Mouse (Mus musculus): ENCODE results near the gene Ddx25. TPM values are rescaled to one million over a fixed set of nuclear protein-coding genes. Genes with fewer than 3 reads are reported as not detected.

The Ddx25 gene
- total RNA-seq, 2 experiments from 2014 or later, result not detected

GRCm38 (mm10) chr9:35502361-35503000 is 55.8 kb downstream of the Ddx25 start:
- no peak for ATAC-seq (replicated peaks; ENCODE audit: low FRiP score, low TSS enrichment, poor library complexity, severe bottlenecking)

- no peak for ATAC-seq (replicated peaks; ENCODE audit: low FRiP score, low TSS enrichment, poor library complexity, severe bottlenecking)
Observed at GRCm38 (mm10) chr9:35499946-35500345, 58.4 kb downstream of the Ddx25 start.

- ATAC-seq (replicated peaks; ENCODE audit: low FRiP score, low TSS enrichment, poor library complexity, severe bottlenecking), result no peak
Observed at GRCm38 (mm10) chr9:35495471-35495870, 62.9 kb downstream of the Ddx25 start.

GRCm38 (mm10) chr9:35494937-35495336 is 63.4 kb downstream of the Ddx25 start:
- no peak for ATAC-seq (replicated peaks; ENCODE audit: low FRiP score, low TSS enrichment, poor library complexity, severe bottlenecking)

- ATAC-seq (replicated peaks; ENCODE audit: low FRiP score, low TSS enrichment, poor library complexity, severe bottlenecking), result no peak
Observed at GRCm38 (mm10) chr9:35493733-35494092, 64.6 kb downstream of the Ddx25 start.

GRCm38 (mm10) chr9:35493033-35493732 is 65.1 kb downstream of the Ddx25 start:
- no peak for ATAC-seq (replicated peaks; ENCODE audit: low FRiP score, low TSS enrichment, poor library complexity, severe bottlenecking)

- ATAC-seq (replicated peaks; ENCODE audit: low FRiP score, low TSS enrichment, poor library complexity, severe bottlenecking), result no peak
Observed at GRCm38 (mm10) chr9:35491109-35491866, 67.0 kb downstream of the Ddx25 start.

GRCm38 (mm10) chr9:35488496-35488895 is 69.8 kb downstream of the Ddx25 start:
- no peak for ATAC-seq (replicated peaks; ENCODE audit: low FRiP score, low TSS enrichment, poor library complexity, severe bottlenecking)

Other genes with a start within 250 kb of the Ddx25 start
- 1.8 TPM in 1 of 2 replicates, not detected in the other for gene Cdon, start 137.4 kb downstream of the Ddx25 start, total RNA-seq (2014; fragmentation: Nextera tagmentation)
- gene Cdon, start 137.4 kb downstream of the Ddx25 start, total RNA-seq (2017), result 3.0 and 9.2 TPM in 2 replicates
- gene Gm1113, start 40.3 kb downstream of the Ddx25 start, total RNA-seq (2014; fragmentation: Nextera tagmentation), result not detected in 2 replicates
- gene Gm1113, start 40.3 kb downstream of the Ddx25 start, total RNA-seq (2017), result not detected in 2 replicates
- 23.3 and 27.3 TPM in 2 replicates for gene Pus3, start 67 bp upstream of the Ddx25 start, total RNA-seq (2014; fragmentation: Nextera tagmentation)
- gene Pus3, start 67 bp upstream of the Ddx25 start, total RNA-seq (2017), result 34.8 and 44.3 TPM in 2 replicates
- gene Pate2, start 11.8 kb upstream of the Ddx25 start, total RNA-seq (2014; fragmentation: Nextera tagmentation), result 0.59 and 1.2 TPM in 2 replicates
- gene Pate2, start 11.8 kb upstream of the Ddx25 start, total RNA-seq (2017), result not detected in 2 replicates
- 11.1 and 12.1 TPM in 2 replicates for gene Hyls1, start 11.9 kb upstream of the Ddx25 start, total RNA-seq (2014; fragmentation: Nextera tagmentation)
- 10.1 and 11.0 TPM in 2 replicates for gene Hyls1, start 11.9 kb upstream of the Ddx25 start, total RNA-seq (2017)
- gene Pate4, start 53.4 kb upstream of the Ddx25 start, total RNA-seq (2014; fragmentation: Nextera tagmentation), result not detected in 2 replicates
- not detected in 2 replicates for gene Pate4, start 53.4 kb upstream of the Ddx25 start, total RNA-seq (2017)
- not detected in 2 replicates for gene Pate3, start 89.7 kb upstream of the Ddx25 start, total RNA-seq (2014; fragmentation: Nextera tagmentation)
- not detected in 2 replicates for gene Pate3, start 89.7 kb upstream of the Ddx25 start, total RNA-seq (2017)
- not detected in 2 replicates for gene Pate1, start 128.9 kb upstream of the Ddx25 start, total RNA-seq (2014; fragmentation: Nextera tagmentation)
- not detected in 2 replicates for gene Pate1, start 128.9 kb upstream of the Ddx25 start, total RNA-seq (2017)
- gene Gm17677, start 182.5 kb upstream of the Ddx25 start, total RNA-seq (2014; fragmentation: Nextera tagmentation), result not detected in 2 replicates
- gene Gm17677, start 182.5 kb upstream of the Ddx25 start, total RNA-seq (2017), result not detected in 2 replicates
- gene Gm17727, start 219.6 kb upstream of the Ddx25 start, total RNA-seq (2014; fragmentation: Nextera tagmentation), result not detected in 2 replicates
- not detected in 2 replicates for gene Gm17727, start 219.6 kb upstream of the Ddx25 start, total RNA-seq (2017)
- not detected in 2 replicates for gene Gm27235, start 231.6 kb upstream of the Ddx25 start, total RNA-seq (2014; fragmentation: Nextera tagmentation)
- gene Gm27235, start 231.6 kb upstream of the Ddx25 start, total RNA-seq (2017), result not detected in 2 replicates
- not detected in 2 replicates for gene D730048I06Rik, start 231.6 kb upstream of the Ddx25 start, total RNA-seq (2014; fragmentation: Nextera tagmentation)
- gene D730048I06Rik, start 231.6 kb upstream of the Ddx25 start, total RNA-seq (2017), result not detected in 2 replicates